Mouse (Mus musculus) myocyte (in vitro differentiated cells): ENCODE results near the gene Ccp110. TPM values are rescaled to one million over a fixed set of nuclear protein-coding genes. Genes with fewer than 3 reads are reported as not detected.

Experiments used
- H3K27me3 ChIP-seq: one replicate; pipeline ENCODE4 v1.6.1; 2011; ENCODE audit not compliant: control insufficient read depth, insufficient read depth, insufficient read length
- H3K36me3 ChIP-seq: one replicate; pipeline ENCODE4 v1.6.1; 2011; ENCODE audit not compliant: control insufficient read depth, insufficient read depth
- H3K4me2 ChIP-seq: one replicate; pipeline ENCODE4 v1.6.1; 2011; ENCODE audit warnings: low read depth, control low read depth
- H3K4me3 ChIP-seq: one replicate; pipeline ENCODE4 v1.5.1; 2011; ENCODE audit warnings: mild to moderate bottlenecking, control low read depth, moderate library complexity
- H3K79me2 ChIP-seq: one replicate; pipeline ENCODE4 v1.6.1; 2011; ENCODE audit not compliant: control insufficient read depth, insufficient read depth
- H3ac ChIP-seq: one replicate; pipeline ENCODE4 v1.6.1; 2011; ENCODE audit not compliant: control insufficient read depth, insufficient read length
- CEBPB ChIP-seq: IDR thresholded peaks from 2 replicates; pipeline ENCODE4 v1.6.1; 2011; ENCODE audit warnings: mild to moderate bottlenecking, moderate library complexity; ENCODE audit not compliant: poor library complexity, insufficient read depth, severe bottlenecking
- E2F4 ChIP-seq: IDR thresholded peaks from one replicate; pipeline ENCODE4 v1.6.1; 2011; ENCODE audit warnings: mild to moderate bottlenecking, control low read depth, moderate library complexity; ENCODE audit not compliant: insufficient read depth
- MAX ChIP-seq: IDR thresholded peaks from one replicate; pipeline ENCODE4 v1.6.1; 2011; ENCODE audit warnings: low read depth, mild to moderate bottlenecking, control low read depth
- MYOD1 ChIP-seq, 3 experiments: IDR thresholded peaks; one replicate each; pipeline ENCODE4 v1.6.1; 2011; ENCODE audit warnings: control low read depth in 2 of 3, low read depth in 2 of 3, mild to moderate bottlenecking in 2 of 3, moderate library complexity in 1 of 3; ENCODE audit not compliant: insufficient read length in 2 of 3, control insufficient read depth in 1 of 3
- MYOG ChIP-seq, 3 experiments: IDR thresholded peaks; one replicate each; pipeline ENCODE4 v1.6.1; 2011; ENCODE audit warnings: control low read depth in 2 of 3, low read depth in 2 of 3, mild to moderate bottlenecking in 2 of 3; ENCODE audit not compliant: insufficient read length in 2 of 3, control insufficient read depth in 1 of 3, insufficient read depth in 1 of 3
- POLR2A ChIP-seq: IDR thresholded peaks from one replicate; pipeline ENCODE4 v1.6.1; 2011; ENCODE audit warnings: low read depth, mild to moderate bottlenecking, control low read depth, moderate library complexity; ENCODE audit not compliant: insufficient read length
- POLR2AphosphoS2 ChIP-seq: IDR thresholded peaks from one replicate; pipeline ENCODE4 v1.6.1; 2011; ENCODE audit warnings: low read depth, control low read depth; ENCODE audit not compliant: insufficient read length
- REST ChIP-seq: IDR thresholded peaks from one replicate; pipeline ENCODE4 v1.6.1; 2011; ENCODE audit warnings: mild to moderate bottlenecking, control low read depth, moderate library complexity; ENCODE audit not compliant: insufficient read depth, insufficient read length
- SRF ChIP-seq: IDR thresholded peaks from one replicate; pipeline ENCODE4 v1.6.1; 2011; ENCODE audit warnings: low read depth; ENCODE audit not compliant: control insufficient read depth, insufficient read length
- TCF12 ChIP-seq: IDR thresholded peaks from one replicate; pipeline ENCODE4 v1.6.1; 2011; ENCODE audit warnings: mild to moderate bottlenecking, control low read depth; ENCODE audit not compliant: poor library complexity, insufficient read depth, severe bottlenecking
- TCF3 ChIP-seq: IDR thresholded peaks from one replicate; pipeline ENCODE4 v1.6.1; 2011; ENCODE audit warnings: low read depth, control low read depth; ENCODE audit not compliant: insufficient read length
- USF1 ChIP-seq: IDR thresholded peaks from one replicate; pipeline ENCODE4 v1.6.1; 2011; ENCODE audit warnings: low read depth, mild to moderate bottlenecking, control low read depth, moderate library complexity
- polyA plus RNA-seq: library from polyadenylated mRNA; unstranded; fragments of >200 nt; fragmentation: generic; extraction: Trizol; gene quantifications from one replicate; pipeline ENCODE4 v1.2.1, GENCODE M21; 2012; ENCODE audit warnings: missing spikeins

The Ccp110 gene
- polyA plus RNA-seq, 1 experiment, result 1.9 TPM

GRCm38 (mm10) chr7:118765604-118766003 lies 53.3 kb downstream of the Ccp110 start:
- TF ChIP-seq SRF (no peak), POLR2A (no peak), TCF3 (no peak), USF1 (no peak), POLR2AphosphoS2 (no peak), TCF12 (no peak), MYOD1 (IDR thresholded peaks at IDR 0.05; ENCODE audit: control insufficient read depth in 1 of 3, insufficient read length in 2 of 3, low read depth in 2 of 3) (no peak), REST (no peak), CEBPB (no peak), E2F4 (no peak), MAX (no peak), MYOG (IDR thresholded peaks at IDR 0.05; ENCODE audit: control insufficient read depth in 1 of 3, insufficient read depth in 1 of 3, insufficient read length in 2 of 3, low read depth in 2 of 3) (no peak)
- Histone ChIP-seq H3K36me3 (peaks cover 3% of the 10 kb centered on the region), H3K27me3 (no peaks in the 10 kb centered on the region), H3K79me2 (no peaks in the 10 kb centered on the region), H3K4me3 (no peak overlapping the region), H3ac (no peak overlapping the region), H3K4me2 (no peak overlapping the region)

GRCm38 (mm10) chr7:118766119-118766833 lies 53.9 kb downstream of the Ccp110 start:
- no peaks in the 10 kb centered on the region for H3K36me3 ChIP-seq
- H3ac ChIP-seq, result no peak overlapping the region
- TF ChIP-seq SRF, result no peak
- no peak for TF ChIP-seq TCF12
- TF ChIP-seq MAX, result no peak
- no peak for TF ChIP-seq POLR2A
- no peak for TF ChIP-seq CEBPB
- no peak for TF ChIP-seq REST
- TF ChIP-seq MYOD1 (IDR thresholded peaks at IDR 0.05; ENCODE audit: control insufficient read depth in 1 of 3, insufficient read length in 2 of 3, low read depth in 2 of 3), result no peak
- TF ChIP-seq USF1, result no peak
- TF ChIP-seq TCF3, result no peak
- no peak overlapping the region for H3K4me2 ChIP-seq
- no peaks in the 10 kb centered on the region for H3K79me2 ChIP-seq
- H3K4me3 ChIP-seq, result no peak overlapping the region
- H3K27me3 ChIP-seq, result no peaks in the 10 kb centered on the region

- Histone ChIP-seq H3K79me2 (no peaks in the 10 kb centered on the region), H3K4me2 (no peak overlapping the region), H3K36me3 (no peaks in the 10 kb centered on the region), H3K4me3 (no peak overlapping the region), H3ac (no peak overlapping the region), H3K27me3 (no peaks in the 10 kb centered on the region)
- TF ChIP-seq SRF, result no peak
- TF ChIP-seq REST, result no peak
- TF ChIP-seq TCF3, result no peak
These were observed 54.5 kb downstream of the Ccp110 start for GRCm38 (mm10) chr7:118766834-118767224.

GRCm38 (mm10) chr7:118769208-118769607 lies 56.9 kb downstream of the Ccp110 start:
- no peaks in the 10 kb centered on the region for H3K79me2 ChIP-seq
- no peak overlapping the region for H3K4me3 ChIP-seq
- no peaks in the 10 kb centered on the region for H3K27me3 ChIP-seq
- no peak for TF ChIP-seq MYOD1 (IDR thresholded peaks at IDR 0.05; ENCODE audit: control insufficient read depth in 1 of 3, insufficient read length in 2 of 3, low read depth in 2 of 3)
- TF ChIP-seq USF1, result no peak
- TF ChIP-seq SRF, result no peak
- TF ChIP-seq MYOG (IDR thresholded peaks at IDR 0.05; ENCODE audit: control insufficient read depth in 1 of 3, insufficient read depth in 1 of 3, insufficient read length in 2 of 3, low read depth in 2 of 3), result no peak
- TF ChIP-seq MAX, result no peak
- no peak for TF ChIP-seq TCF3
- no peak for TF ChIP-seq E2F4
- no peak for TF ChIP-seq CEBPB
- TF ChIP-seq POLR2AphosphoS2, result no peak
- no peak for TF ChIP-seq POLR2A
- TF ChIP-seq TCF12, result no peak
- TF ChIP-seq REST, result no peak
- H3ac ChIP-seq, result no peak overlapping the region
- H3K4me2 ChIP-seq, result no peak overlapping the region
- no peaks in the 10 kb centered on the region for H3K36me3 ChIP-seq

GRCm38 (mm10) chr7:118769655-118770054 lies 57.3 kb downstream of the Ccp110 start:
- Histone ChIP-seq H3ac (no peak overlapping the region), H3K4me2 (no peak overlapping the region), H3K36me3 (no peaks in the 10 kb centered on the region), H3K27me3 (no peaks in the 10 kb centered on the region), H3K4me3 (no peak overlapping the region), H3K79me2 (no peaks in the 10 kb centered on the region)
- TF ChIP-seq TCF12 (no peak), POLR2AphosphoS2 (no peak), USF1 (no peak)
